Mouse (Mus musculus) C2C12 (cell line): ENCODE measurements at regions not wholly inside any gene's neighbourhood (a gene's known extent, or its start where the extent isn't known, plus 50 kb on each side); places are given as distances from the start of the nearest gene placed in this dataset.

Experiments used
- CEBPB ChIP-seq: IDR thresholded peaks from one replicate; pipeline ENCODE4 v1.6.1; 2011; ENCODE audit warnings: low read depth, mild to moderate bottlenecking, control low read depth, moderate library complexity
- CTCF ChIP-seq: IDR thresholded peaks from one replicate; pipeline ENCODE4 v1.5.1; 2011; ENCODE audit not compliant: control insufficient read depth, insufficient read depth, insufficient read length
- FOSL1 ChIP-seq: IDR thresholded peaks from one replicate; pipeline ENCODE4 v1.8.0; 2011; ENCODE audit warnings: mild to moderate bottlenecking, low read length; ENCODE audit not compliant: poor library complexity, insufficient read depth, severe bottlenecking
- MAX ChIP-seq: IDR thresholded peaks from one replicate; pipeline ENCODE4 v1.6.1; 2011; ENCODE audit warnings: mild to moderate bottlenecking, control low read depth
- MYOD1 ChIP-seq: IDR thresholded peaks from one replicate; pipeline ENCODE4 v1.6.1; 2011; ENCODE audit warnings: low read depth; ENCODE audit not compliant: control insufficient read depth, insufficient read length
- MYOG ChIP-seq: IDR thresholded peaks from one replicate; pipeline ENCODE4 v1.6.1; 2011; ENCODE audit not compliant: control insufficient read depth, insufficient read length; ENCODE audit errors: extremely low read depth
- USF1 ChIP-seq: IDR thresholded peaks from one replicate; pipeline ENCODE4 v1.6.1; 2011; ENCODE audit warnings: low read depth, mild to moderate bottlenecking, control low read depth, moderate library complexity

DNA sequence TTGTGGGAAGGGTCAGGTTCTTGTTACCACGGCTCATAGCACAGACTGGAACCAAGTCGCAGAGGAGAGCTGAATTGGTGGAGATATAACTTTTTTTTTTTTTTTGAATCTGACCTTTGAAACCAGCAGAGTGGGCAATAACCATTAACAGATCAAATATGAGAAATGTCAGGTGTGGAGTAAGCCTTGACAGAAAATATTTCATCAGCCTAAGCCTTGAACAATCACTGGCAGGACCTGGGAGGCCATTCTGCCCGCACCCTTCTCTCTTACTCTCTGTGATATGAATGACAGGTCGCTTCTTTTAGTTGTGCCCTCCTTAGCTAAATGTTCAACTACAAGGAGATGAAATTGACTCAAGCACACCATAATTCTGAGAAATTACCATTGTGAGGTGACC lies 714.1 kb upstream of the Adgrl2 start:
- TF ChIP-seq CTCF (no peak), MYOG (no peak), MAX (no peak), USF1 (no peak), FOSL1 (no peak), CEBPB (no peak), MYOD1 (no peak)
